Mouse (Mus musculus) c-Kit-positive CD71-negative TER-119-negative erythroid progenitor cells, embryonic 14.5 days (primary cell): ENCODE measurements around the gene Mboat2.

Source experiments
- DNase-seq: peaks from one replicate; pipeline ENCODE4 v3.0.0-alpha.2; 2013; ENCODE audit warnings: low read depth

Gene Mboat2

GRCm38 (mm10) chr12:24860436-24860835 is 29.8 kb downstream of the Mboat2 start:
- DNase-seq: no peak

DNA sequence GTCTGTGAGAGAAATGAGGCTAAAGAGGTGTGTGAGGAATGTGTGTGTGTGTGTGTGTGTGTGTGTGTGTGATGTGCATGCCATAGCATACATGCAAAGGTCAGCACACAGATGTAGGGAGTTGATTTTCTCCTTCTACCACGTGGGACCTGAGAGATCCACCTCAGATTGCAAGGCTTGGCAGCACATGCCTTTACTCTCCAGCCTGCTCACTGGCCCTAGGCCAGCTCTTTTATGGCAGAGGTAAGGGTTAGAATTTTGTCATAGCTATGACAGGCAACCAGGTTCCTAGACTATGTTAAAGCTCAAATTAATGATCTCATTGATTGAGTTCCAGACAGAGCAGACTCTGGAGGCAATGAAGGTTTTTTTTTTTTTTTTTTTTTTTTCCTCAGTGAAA is 33.1 kb downstream of the Mboat2 start:
- DNase-seq: no peak

DNA sequence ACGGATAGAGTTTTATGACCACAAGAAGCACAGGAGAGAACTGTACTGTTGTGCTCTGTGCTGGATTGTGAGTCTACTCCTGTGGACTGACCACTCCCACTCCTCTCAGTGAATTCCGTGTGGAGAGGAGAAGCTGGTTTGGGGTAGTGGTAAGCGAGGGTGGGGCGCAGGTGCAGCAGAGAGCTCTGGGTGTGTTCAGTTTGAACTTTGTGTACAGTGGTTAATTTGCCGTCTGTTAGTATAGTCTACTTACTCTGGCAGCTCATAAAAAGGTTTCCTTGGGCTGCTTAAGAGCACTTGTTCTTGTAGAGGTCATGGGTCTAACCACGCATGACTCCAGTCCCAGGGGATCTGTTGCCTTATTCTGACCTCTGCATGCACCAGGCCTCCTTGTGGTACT is 36.0 kb downstream of the Mboat2 start:
- DNase-seq: no peak

- DNase-seq: no peak
Observed at GRCm38 (mm10) chr12:24868694-24869093, 38.0 kb downstream of the Mboat2 start.

DNA sequence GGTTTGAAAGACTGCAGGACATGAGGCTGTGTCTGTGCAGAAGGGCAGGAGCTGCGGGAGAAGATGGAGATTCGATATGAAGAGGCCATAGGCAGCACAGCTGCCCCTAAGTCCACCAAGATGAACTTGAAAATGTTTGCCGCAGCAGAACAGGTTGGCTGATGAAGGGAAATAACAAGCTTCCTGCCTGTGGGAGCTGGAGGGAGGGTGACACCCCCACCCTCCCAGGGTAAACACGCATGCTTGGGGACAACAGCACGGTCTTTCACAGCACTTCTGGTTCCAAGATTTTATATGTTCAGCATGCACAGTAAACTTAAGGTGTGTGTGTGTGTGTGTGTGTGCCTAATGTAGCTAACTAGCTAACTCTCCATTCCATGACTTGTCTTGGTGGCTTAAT is 38.6 kb downstream of the Mboat2 start:
- DNase-seq: no peak

DNA sequence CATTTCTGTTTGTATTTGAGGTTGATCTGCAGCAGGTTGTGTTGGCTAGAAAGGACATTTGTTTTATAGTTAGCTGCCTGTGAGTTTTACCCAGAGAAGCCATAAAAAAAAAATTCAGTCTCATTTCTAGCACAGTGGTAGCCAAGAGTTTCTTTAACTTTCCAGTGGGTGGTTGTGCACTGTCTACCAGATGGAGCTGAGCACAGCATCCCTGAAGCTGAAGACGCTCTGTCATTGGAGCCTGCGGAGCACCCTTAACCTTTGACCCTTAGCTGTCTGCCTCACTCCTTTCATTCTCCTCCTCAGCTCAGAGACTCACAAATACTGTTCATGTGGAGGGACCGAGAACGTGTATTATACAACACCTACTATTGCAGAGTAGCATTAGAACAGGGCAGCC is 40.2 kb downstream of the Mboat2 start:
- no peak for DNase-seq

- DNase-seq: no peak
Observed at GRCm38 (mm10) chr12:24872264-24872663, 41.6 kb downstream of the Mboat2 start.

- no peak for DNase-seq
Observed at GRCm38 (mm10) chr12:24872689-24873088, 42.0 kb downstream of the Mboat2 start.

DNA sequence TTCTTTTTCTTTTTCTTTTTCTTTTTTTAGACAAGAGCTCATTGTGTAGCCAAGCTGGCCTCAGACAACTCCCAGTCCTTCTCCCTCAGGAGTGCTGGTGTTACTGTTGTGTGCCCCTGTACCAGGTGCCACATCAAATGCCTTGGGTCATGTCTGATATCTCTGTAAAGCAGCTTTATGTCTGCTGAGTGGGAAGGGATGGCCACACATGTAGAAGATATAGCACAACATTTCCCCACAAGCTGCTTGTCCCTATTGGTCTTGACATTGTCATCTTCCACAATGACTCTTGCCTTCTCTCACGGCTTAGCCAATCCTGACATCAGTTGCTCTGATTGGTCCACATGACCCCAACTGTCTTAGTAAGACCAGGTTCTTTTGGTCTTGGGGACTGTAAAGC is 45.2 kb downstream of the Mboat2 start:
- no peak for DNase-seq

DNA sequence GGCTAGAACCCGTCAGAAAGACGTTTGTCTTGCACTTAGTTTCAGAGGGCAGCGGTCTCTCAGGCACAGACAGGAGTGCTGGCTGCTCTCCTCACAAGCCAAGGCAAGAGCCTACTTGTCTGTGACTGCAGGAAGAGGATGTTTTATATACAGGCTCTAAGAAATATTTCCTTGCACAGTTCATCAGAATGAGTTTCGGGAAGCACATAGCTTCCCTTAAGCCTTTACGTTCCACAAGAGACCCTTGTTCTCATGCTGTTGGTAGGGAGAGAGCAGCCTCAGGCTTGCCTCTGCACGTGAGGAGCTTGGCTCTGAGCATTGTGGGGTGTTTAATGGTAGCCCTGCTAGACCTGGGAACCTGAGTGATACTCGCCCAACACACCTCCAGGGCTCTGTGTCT is 46.6 kb downstream of the Mboat2 start:
- no peak for DNase-seq

- no peak for DNase-seq
Observed at GRCm38 (mm10) chr12:24878090-24878489, 47.4 kb downstream of the Mboat2 start.

DNA sequence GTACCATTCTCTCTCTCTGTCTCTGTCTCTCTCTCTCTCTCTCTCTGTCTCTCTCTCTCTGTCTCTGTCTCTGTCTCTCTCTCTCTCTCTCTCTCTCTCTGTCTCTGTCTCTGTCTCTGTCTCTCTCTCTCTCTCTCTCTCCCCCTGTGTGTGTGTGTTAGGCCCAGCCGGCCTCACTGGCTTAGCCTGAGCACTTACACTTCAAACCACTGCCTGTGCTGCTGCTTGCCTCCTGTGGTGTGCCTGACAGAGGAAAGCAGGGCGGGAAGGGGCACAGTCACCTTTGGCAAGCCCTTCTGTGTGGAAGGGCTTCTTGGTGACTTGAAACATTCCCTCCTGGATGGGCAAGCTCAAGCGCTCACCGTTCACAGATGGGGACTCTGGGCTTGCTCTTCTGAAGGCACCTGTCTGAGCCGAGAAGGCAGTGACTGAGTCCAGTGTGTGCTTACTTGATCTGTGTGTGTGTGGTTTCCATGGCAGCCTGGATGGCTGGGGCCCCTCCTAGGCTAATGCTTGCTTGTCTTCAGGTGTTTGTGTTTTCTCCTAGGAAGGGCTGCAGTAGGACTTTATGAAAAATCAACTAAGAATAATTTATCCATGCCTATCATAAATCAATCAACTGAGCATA is 48.2 kb downstream of the Mboat2 start:
- no peak for DNase-seq

- no peak for DNase-seq
Observed at GRCm38 (mm10) chr12:24879613-24880029, 48.9 kb downstream of the Mboat2 start.

GRCm38 (mm10) chr12:24883279-24883678 is 52.6 kb downstream of the Mboat2 start:
- DNase-seq: no peak

DNA sequence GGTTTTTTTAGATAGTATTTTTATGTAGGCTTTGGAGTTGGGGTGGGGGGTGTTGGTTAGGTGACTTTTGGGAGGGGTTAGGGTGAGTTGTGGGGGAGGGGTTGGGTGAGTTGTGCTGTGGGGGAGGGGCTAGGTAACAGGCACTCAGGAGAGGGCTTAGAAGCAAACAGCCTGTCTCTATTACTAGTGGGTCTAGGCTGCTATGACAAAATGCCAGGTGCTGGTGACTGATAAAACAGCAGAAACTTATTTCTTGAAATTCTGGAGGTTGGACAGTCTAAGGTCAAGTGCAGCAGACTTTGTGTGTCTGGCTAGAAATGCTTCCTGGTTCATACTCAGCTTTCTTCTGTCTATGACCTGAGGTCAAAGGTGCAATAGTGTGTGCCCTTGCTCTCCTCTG is 56.1 kb downstream of the Mboat2 start:
- no peak for DNase-seq

DNA sequence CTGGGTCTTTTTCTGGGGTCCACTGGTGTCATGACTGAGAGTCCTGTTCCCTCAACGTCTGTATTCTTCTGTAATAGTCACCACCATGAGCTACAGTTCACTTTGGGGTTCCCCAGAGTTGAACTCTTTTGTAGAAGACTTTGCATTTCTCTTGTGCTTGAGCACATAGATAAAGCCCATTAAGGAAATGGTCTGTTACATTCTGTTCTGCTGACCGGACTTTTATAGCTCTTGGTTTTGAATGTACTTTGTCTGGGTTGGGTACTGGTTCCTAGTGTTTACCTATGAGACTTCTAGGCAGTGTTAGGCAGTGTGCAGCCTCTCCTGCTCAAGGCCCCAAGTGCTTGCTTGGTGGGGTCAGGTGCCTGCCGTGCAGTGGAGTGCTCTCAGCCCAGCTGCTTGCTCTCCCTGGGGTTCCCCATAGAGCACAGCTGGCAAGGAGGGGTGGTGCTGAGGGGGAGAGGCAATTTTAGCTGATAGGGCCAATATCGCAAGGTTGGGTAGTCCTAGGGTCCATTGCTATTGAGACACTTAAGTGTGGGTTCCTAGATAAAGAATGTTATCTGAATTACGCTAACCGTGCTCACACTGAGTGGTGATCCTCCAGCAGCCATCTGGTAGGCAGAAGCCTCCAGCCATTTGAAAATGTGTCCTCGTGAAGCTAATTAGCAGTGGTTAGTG is 58.8 kb downstream of the Mboat2 start:
- DNase-seq: no peak

GRCm38 (mm10) chr12:24890158-24890557 is 59.5 kb downstream of the Mboat2 start:
- DNase-seq: no peak

GRCm38 (mm10) chr12:24890684-24891459 is 60.2 kb downstream of the Mboat2 start:
- no peak for DNase-seq

GRCm38 (mm10) chr12:24892536-24892935 is 61.9 kb downstream of the Mboat2 start:
- no peak for DNase-seq

DNA sequence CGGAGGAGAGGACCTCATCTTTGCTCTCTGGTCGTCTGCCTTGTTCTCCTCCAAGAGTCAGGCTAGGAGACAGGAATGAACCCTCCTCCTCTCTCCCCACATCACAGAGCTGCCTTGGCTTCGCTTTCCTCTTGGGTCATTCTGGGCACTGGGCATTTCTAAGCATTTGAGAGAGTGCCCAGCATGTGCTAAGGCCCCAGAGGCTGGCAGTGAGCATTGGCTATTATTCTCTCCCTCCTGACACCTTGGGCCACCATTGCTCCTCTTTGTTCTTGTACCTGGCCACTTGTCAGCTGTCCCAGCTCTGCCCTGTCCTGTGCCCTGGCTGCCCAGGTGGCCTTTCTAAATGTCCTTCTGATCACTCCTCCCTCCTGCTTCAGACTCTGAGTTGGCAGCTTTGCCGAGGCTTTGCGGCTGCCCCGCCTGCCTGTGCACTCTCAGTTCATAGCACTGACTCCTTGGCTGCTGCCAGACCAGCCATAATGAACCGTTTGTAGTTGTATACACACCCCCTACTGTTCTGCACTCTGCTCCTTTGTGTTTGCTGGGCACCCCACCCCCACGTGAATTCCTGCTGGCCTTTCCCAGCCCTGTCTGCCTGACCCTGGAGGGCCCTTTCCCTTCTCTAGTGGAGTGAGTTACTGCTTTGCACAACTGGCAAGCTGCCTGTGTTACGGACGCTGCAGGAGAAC is 63.2 kb downstream of the Mboat2 start:
- no peak for DNase-seq

- DNase-seq: no peak
Observed at GRCm38 (mm10) chr12:24895352-24895751, 64.7 kb downstream of the Mboat2 start.

- DNase-seq: no peak
Observed at GRCm38 (mm10) chr12:24897354-24897753, 66.7 kb downstream of the Mboat2 start.

- no peak for DNase-seq
Observed at GRCm38 (mm10) chr12:24898226-24898625, 67.5 kb downstream of the Mboat2 start.
